Mouse (Mus musculus): ENCODE results near the gene Myo15b. TPM values are rescaled to one million over a fixed set of nuclear protein-coding genes. Genes with fewer than 3 reads are reported as not detected.
A peak's percentile ranks its signal among the peaks of the same experiment; 100 is the strongest.

Gene Myo15b
- total and polyA plus RNA-seq, 3 experiments = 0.16 to 0.35 TPM; not detected in 1

DNA sequence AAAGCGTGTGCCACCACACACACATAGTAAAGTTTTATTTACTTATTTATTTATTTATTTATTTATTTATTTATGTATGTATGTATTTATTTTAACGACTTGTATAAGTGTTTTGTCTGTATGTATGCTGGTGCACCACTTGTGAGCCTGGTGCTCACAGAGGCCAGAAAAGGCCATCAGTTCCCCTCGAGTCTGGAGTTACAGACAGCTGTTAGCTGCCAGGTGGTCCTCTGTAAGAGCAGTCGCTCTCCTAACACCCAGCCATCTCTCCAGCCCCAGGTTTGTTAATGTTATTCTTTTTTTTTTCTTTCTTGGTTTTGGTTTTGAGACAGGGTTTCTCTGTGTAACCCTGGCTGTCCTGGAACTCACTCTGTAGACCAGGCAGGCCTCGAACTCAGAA is 60.4 kb downstream of the Myo15b start:
- Histone ChIP-seq H3K4me1 (ENCODE audit: insufficient read depth, low read depth, low read length) (peaks cover 17% of the 10 kb centered on the region), H3K36me3 (replicated peaks) (peaks cover 86% of the 10 kb centered on the region), H3K9me3 (replicated peaks) (no peaks in the 10 kb centered on the region), H3K4me3 (ENCODE audit: low read depth, low read length) (no peak overlapping the region), H3K27me3 (ENCODE audit: insufficient read depth, low read length) (no peaks in the 10 kb centered on the region)
- no peak for TF ChIP-seq POLR2AphosphoS5 (IDR thresholded peaks at IDR 0.05; ENCODE audit: insufficient replicate concordance, low read depth, low read length)
- no peak for TF ChIP-seq CTCF (IDR thresholded peaks at IDR 0.05; ENCODE audit: low read depth, low read length)
- no peak for ATAC-seq (ENCODE audit: extremely low read depth, insufficient number of reproducible peaks, low FRiP score, poor library complexity, severe bottlenecking)
- DNase-seq (ENCODE audit: low spot score) = no peak

DNA sequence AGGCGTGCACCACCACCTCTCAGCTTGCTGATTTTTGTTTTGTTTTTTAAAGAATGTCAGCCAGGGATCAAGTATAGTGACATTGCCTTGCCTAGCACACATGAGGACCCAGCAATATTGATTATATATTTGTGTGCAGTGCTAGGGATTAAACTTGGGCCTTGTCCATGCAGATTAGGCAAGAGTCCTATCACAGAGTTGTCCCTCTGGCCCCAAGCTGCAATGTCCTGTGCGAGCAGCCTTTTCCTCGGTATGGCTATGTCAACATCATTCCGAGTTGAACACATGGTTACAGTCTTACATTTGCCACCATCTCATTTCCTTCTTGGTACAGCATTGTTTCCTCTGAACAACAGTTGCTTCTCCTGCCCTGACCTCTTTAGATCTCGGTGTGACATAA is 60.9 kb downstream of the Myo15b start:
- peaks cover 86% of the 10 kb centered on the region for H3K36me3 ChIP-seq (replicated peaks)

DNA sequence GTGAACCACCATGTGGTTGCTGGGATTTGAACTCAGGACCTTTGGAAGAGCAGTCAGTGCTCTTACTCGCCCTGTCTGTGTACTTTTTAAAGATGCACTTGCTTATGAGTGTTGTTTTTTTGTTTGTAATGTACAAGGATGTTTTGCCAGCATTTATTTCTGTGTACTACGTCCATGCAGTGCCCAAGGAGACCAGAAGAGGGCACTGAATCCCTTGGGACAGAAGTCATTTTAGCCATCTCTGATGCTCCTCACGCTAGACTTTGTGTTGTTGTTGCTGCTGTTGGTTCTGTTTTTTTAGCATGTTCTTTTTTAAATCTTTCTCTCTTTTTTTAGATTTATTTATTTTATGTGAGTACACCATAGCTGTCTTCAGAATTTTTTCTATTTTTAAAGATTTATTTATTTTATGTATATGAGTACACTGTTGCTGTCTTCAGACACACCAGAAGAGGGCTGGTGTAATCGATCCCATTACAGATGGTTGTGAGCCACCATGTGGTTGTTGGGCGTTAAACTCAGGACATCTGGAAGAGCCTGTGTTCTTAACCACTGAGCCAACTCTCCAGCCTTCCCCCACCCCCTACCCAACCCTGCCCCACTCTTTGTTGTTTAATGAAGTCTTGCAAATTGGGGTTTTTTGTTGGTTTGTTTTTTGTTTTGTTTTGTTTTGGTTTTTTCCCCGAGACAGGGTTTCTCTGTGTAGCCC is 62.1 kb downstream of the Myo15b start:
- Histone ChIP-seq H3K4me3 (ENCODE audit: low read depth, low read length) (no peak overlapping the region), H3K9me3 (replicated peaks) (no peaks in the 10 kb centered on the region), H3K4me1 (ENCODE audit: insufficient read depth, low read depth, low read length) (peaks cover 12% of the 10 kb centered on the region), H3K36me3 (replicated peaks) (peaks cover 86% of the 10 kb centered on the region), H3K27me3 (ENCODE audit: insufficient read depth, low read length) (no peaks in the 10 kb centered on the region)
- DNase-seq (ENCODE audit: low spot score) = no peak
- TF ChIP-seq POLR2AphosphoS5 (IDR thresholded peaks at IDR 0.05; ENCODE audit: insufficient replicate concordance, low read depth, low read length) (no peak), CTCF (IDR thresholded peaks at IDR 0.05; ENCODE audit: low read depth, low read length) (peak; percentile 78)
- no peak for ATAC-seq (ENCODE audit: extremely low read depth, insufficient number of reproducible peaks, low FRiP score, poor library complexity, severe bottlenecking)

More for the DNA sequence above, 60.9 kb downstream of the Myo15b start:
- Histone ChIP-seq H3K27me3 (ENCODE audit: insufficient read depth, low read length) (no peaks in the 10 kb centered on the region), H3K4me3 (ENCODE audit: low read depth, low read length) (no peak overlapping the region), H3K9me3 (replicated peaks) (no peaks in the 10 kb centered on the region), H3K4me1 (ENCODE audit: insufficient read depth, low read depth, low read length) (peaks cover 17% of the 10 kb centered on the region)
- ATAC-seq (ENCODE audit: extremely low read depth, insufficient number of reproducible peaks, low FRiP score, poor library complexity, severe bottlenecking) = no peak
- no peak for TF ChIP-seq GATA2 (IDR thresholded peaks at IDR 0.05; ENCODE audit: borderline replicate concordance, low read depth, low read length)
- TF ChIP-seq POLR2AphosphoS5 (IDR thresholded peaks at IDR 0.05; ENCODE audit: insufficient replicate concordance, low read depth, low read length) = no peak
- no peak for TF ChIP-seq TAL1 (conservative IDR thresholded peaks at IDR 0.05; ENCODE audit: low read depth, low read length)
- no peak for TF ChIP-seq CTCF (IDR thresholded peaks at IDR 0.05; ENCODE audit: low read depth, low read length)
- TF ChIP-seq GATA1 (IDR thresholded peaks at IDR 0.05; ENCODE audit: borderline replicate concordance, low read length) = no peak
- DNase-seq (ENCODE audit: low spot score) = no peak

DNA sequence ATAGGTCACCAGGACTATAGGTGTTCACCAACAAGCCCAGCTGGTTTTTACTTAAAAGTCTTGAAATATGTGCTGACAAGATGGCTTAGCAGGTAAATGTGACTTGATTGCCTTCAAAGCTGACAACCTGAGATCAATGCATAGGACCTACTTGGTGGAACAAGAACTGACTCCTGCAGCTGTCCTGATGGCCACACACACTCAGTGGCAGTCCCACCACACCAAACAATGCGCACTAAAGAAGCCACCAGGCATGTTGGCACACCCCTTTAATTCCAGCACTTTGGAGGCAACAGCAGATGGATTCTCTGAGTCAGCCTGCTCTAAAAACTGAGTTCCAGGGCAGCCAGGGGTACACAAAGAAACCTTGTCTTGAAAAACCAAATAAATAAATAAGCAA is 63.8 kb downstream of the Myo15b start:
- no peak overlapping the region for H3K4me3 ChIP-seq (ENCODE audit: low read depth, low read length)
- TF ChIP-seq CTCF (IDR thresholded peaks at IDR 0.05; ENCODE audit: low read depth, low read length) = no peak
- peaks cover 78% of the 10 kb centered on the region for H3K36me3 ChIP-seq (replicated peaks)
- DNase-seq (ENCODE audit: low spot score) = no peak
- H3K4me1 ChIP-seq (ENCODE audit: insufficient read depth, low read depth, low read length) = peaks cover 3% of the 10 kb centered on the region; the same call in 1 of the 2 replicates
- no peaks in the 10 kb centered on the region for H3K9me3 ChIP-seq (replicated peaks)
- H3K27me3 ChIP-seq (ENCODE audit: insufficient read depth, low read length) = no peaks in the 10 kb centered on the region
- no peak for ATAC-seq (ENCODE audit: extremely low read depth, insufficient number of reproducible peaks, low FRiP score, poor library complexity, severe bottlenecking)

DNA sequence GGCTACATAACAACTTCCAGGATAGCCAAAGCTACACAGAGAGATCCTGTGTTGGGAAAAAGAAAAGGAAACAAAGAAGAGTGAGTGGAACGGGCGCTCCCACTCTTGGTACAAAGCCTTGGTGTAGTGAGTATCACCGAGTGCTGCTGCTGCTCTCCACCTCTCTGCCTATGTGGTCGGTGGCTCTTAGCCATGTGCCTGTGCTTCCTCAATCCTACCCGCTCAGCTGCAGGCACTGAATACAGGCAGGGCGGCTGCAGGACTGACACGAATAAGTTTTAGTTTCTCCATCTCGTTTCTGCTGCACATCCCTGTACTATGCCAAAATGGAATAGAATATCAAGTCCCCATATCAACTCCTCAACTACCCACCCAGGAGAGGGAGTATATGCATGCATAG is 70.8 kb downstream of the Myo15b start:
- Histone ChIP-seq H3K4me1 (ENCODE audit: insufficient read depth, low read depth, low read length) (peaks cover 20% of the 10 kb centered on the region), H3K27me3 (ENCODE audit: insufficient read depth, low read length) (no peaks in the 10 kb centered on the region), H3K36me3 (replicated peaks) (peaks cover 64% of the 10 kb centered on the region), H3K9me3 (replicated peaks) (no peaks in the 10 kb centered on the region), H3K4me3 (ENCODE audit: low read depth, low read length) (no peak overlapping the region)
- no peak for DNase-seq (ENCODE audit: low spot score)
- no peak for TF ChIP-seq GATA1 (IDR thresholded peaks at IDR 0.05; ENCODE audit: borderline replicate concordance, low read length)
- no peak for TF ChIP-seq CTCF (IDR thresholded peaks at IDR 0.05; ENCODE audit: low read depth, low read length)
- TF ChIP-seq POLR2AphosphoS5 (IDR thresholded peaks at IDR 0.05; ENCODE audit: insufficient replicate concordance, low read depth, low read length) = no peak
- no peak for TF ChIP-seq GATA2 (IDR thresholded peaks at IDR 0.05; ENCODE audit: borderline replicate concordance, low read depth, low read length)
- TF ChIP-seq TAL1 (conservative IDR thresholded peaks at IDR 0.05; ENCODE audit: low read depth, low read length) = no peak
- no peak for ATAC-seq (ENCODE audit: extremely low read depth, insufficient number of reproducible peaks, low FRiP score, poor library complexity, severe bottlenecking)

DNA sequence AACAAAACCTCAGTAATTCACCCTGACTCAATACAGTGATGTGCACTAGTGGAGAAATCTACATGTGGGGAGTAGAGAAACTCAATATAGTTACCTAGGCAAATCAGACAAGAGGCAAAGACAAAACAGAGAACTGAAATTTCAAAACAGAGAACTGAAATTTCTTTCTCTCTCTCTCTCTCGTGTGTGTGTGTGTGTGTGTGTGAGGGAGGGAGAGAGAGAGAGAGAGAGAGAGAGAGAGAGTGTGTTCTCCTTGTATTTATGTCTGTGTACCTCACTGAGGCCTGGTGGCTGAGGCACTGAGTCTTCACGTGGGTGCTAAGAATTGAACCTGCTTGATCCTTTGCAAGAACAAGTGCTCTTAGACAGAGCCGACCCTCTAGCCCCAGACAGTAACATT is 71.6 kb downstream of the Myo15b start:
- ATAC-seq (ENCODE audit: extremely low read depth, insufficient number of reproducible peaks, low FRiP score, poor library complexity, severe bottlenecking) = no peak
- Histone ChIP-seq H3K4me1 (ENCODE audit: insufficient read depth, low read depth, low read length) (peaks cover 27% of the 10 kb centered on the region), H3K27me3 (ENCODE audit: insufficient read depth, low read length) (no peaks in the 10 kb centered on the region), H3K9me3 (replicated peaks) (no peaks in the 10 kb centered on the region), H3K4me3 (ENCODE audit: low read depth, low read length) (no peak overlapping the region), H3K36me3 (replicated peaks) (peaks cover 60% of the 10 kb centered on the region)
- no peak for DNase-seq (ENCODE audit: low spot score)
- TF ChIP-seq GATA2 (IDR thresholded peaks at IDR 0.05; ENCODE audit: borderline replicate concordance, low read depth, low read length) = no peak
- no peak for TF ChIP-seq POLR2AphosphoS5 (IDR thresholded peaks at IDR 0.05; ENCODE audit: insufficient replicate concordance, low read depth, low read length)
- TF ChIP-seq TAL1 (conservative IDR thresholded peaks at IDR 0.05; ENCODE audit: low read depth, low read length) = no peak
- TF ChIP-seq GATA1 (IDR thresholded peaks at IDR 0.05; ENCODE audit: borderline replicate concordance, low read length) = no peak
- TF ChIP-seq CTCF (IDR thresholded peaks at IDR 0.05; ENCODE audit: low read depth, low read length) = no peak

DNA sequence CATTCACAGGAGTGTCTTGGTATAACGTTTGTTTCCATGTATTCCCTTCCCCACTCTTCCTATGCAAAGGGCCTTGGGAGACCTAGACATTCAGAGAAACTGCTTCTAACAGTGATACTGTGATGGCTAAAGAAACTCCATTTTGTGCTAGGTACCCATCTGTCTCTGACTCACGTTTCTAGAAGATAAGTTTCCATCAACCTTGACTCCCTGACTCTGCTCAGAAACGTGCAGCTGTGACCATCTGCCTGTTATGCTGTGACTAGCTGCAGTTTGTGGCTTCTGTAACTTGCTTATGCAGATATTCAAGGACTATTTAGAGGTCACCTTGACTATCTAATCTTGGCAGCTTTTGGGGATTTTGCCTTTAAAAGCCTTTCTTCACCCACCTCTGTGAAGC is 73.0 kb downstream of the Myo15b start:
- DNase-seq (ENCODE audit: low spot score) (no peak), ATAC-seq (ENCODE audit: extremely low read depth, insufficient number of reproducible peaks, low FRiP score, poor library complexity, severe bottlenecking) (no peak)
- Histone ChIP-seq H3K4me1 (ENCODE audit: insufficient read depth, low read depth, low read length) (peaks cover 39% of the 10 kb centered on the region), H3K27me3 (ENCODE audit: insufficient read depth, low read length) (no peaks in the 10 kb centered on the region), H3K36me3 (replicated peaks) (peaks cover 64% of the 10 kb centered on the region), H3K4me3 (ENCODE audit: low read depth, low read length) (no peak overlapping the region), H3K9me3 (replicated peaks) (no peaks in the 10 kb centered on the region)
- TF ChIP-seq GATA2 (IDR thresholded peaks at IDR 0.05; ENCODE audit: borderline replicate concordance, low read depth, low read length) (no peak), POLR2AphosphoS5 (IDR thresholded peaks at IDR 0.05; ENCODE audit: insufficient replicate concordance, low read depth, low read length) (no peak), GATA1 (IDR thresholded peaks at IDR 0.05; ENCODE audit: borderline replicate concordance, low read length) (no peak), TAL1 (conservative IDR thresholded peaks at IDR 0.05; ENCODE audit: low read depth, low read length) (no peak), CTCF (IDR thresholded peaks at IDR 0.05; ENCODE audit: low read depth, low read length) (no peak)

Measured in G1E (cell line).